ENCODE assay signal across 15 mouse cellular contexts in genomic region chr7:16633913-16634312, GRCm38 (mm10). TPM values are rescaled to one million over a fixed set of nuclear protein-coding genes. Genes with fewer than 3 reads are reported as not detected.
DNase-seq lines count a peak whose midpoint lies in the region; ATAC-seq lines count a peak whose summit lies in the region.
"Not testable (repeated sequence)": the region's sequence is repeated elsewhere in the genome, so short reads cannot be mapped to it uniquely, and the experiment has no call there.
"Had no signal": no experiment of that assay in that cellular context is flagged by ENCODE, and none has a peak within 500 bp of the region (broad histone marks: within the 10 kb centered on the region; RNA-seq: fewer than 3 reads in every experiment).

No protein-coding gene starts in this region.

- not testable (repeated sequence) for H3K36me3 ChIP-seq in embryonic facial prominence, embryonic 14.5 days (ENCODE audit: control insufficient read depth, insufficient read depth, low read length); heart, embryonic 16.5 days (ENCODE audit: control insufficient read depth, insufficient read depth); intestine, embryonic 15.5 days; liver, embryonic 12.5 days

- DNase-seq in embryonic facial prominence, embryonic 14.5 days (ENCODE audit: low spot score): peak; percentile 28

- H3K27ac ChIP-seq in embryonic facial prominence, embryonic 14.5 days (replicated peaks; ENCODE audit: low read depth, low read length); heart, embryonic 16.5 days (ENCODE audit: low read length); intestine, embryonic 15.5 days; liver, embryonic 12.5 days: not testable (repeated sequence)

- whole genome bisulfite sequencing in embryonic facial prominence, embryonic 14.5 days: 13% methylated on average over 9 of the region's 10 CpGs
- 15% methylated on average over 10 of the region's 10 CpGs for WGBS in heart, embryonic 16.5 days
- WGBS in intestine, embryonic 15.5 days: 8% methylated on average over 10 of the region's 10 CpGs
- WGBS in liver, embryonic 12.5 days (ENCODE audit: insufficient replicate concordance): 4% methylated on average over 9 of the region's 10 CpGs

- not testable (repeated sequence) for H3K9ac ChIP-seq in embryonic facial prominence, embryonic 14.5 days (ENCODE audit: low read depth, low read length); heart, embryonic 16.5 days (ENCODE audit: low read length); intestine, embryonic 15.5 days; liver, embryonic 12.5 days

- not testable (repeated sequence) for H3K9me3 ChIP-seq in embryonic facial prominence, embryonic 14.5 days (ENCODE audit: control insufficient read depth, low read length); heart, embryonic 16.5 days (replicated peaks; ENCODE audit: control insufficient read depth, low read length); intestine, embryonic 15.5 days; liver, embryonic 12.5 days (replicated peaks)

- ATAC-seq in activated CD4-positive, CD25-positive, alpha-beta regulatory T cell, adult 4 months: peak; percentile 86
- ATAC-seq in embryonic facial prominence, embryonic 14.5 days (ENCODE audit: low read depth): not testable (repeated sequence)
- peak; percentile 28; the same call in 1 of the 2 replicates for ATAC-seq in heart, embryonic 16.5 days (replicated peaks; ENCODE audit: extremely low read depth, insufficient read depth, low FRiP score)
- peak; percentile 47; the same call in 1 of the 2 replicates for ATAC-seq in intestine, embryonic 15.5 days
- peak; percentile 57 for ATAC-seq in liver, embryonic 12.5 days
- peak; percentile 78 for ATAC-seq in megakaryocyte progenitor cell, adult 5-6 weeks (replicated peaks; ENCODE audit: poor library complexity)
- ATAC-seq in neutrophil, adult 5-6 weeks (ENCODE audit: extremely low read depth, insufficient number of reproducible peaks, low FRiP score, poor library complexity, severe bottlenecking): peak; percentile 47; the same call in 1 of the 2 replicates

- not testable (repeated sequence) for H3K27me3 ChIP-seq in embryonic facial prominence, embryonic 14.5 days (replicated peaks; ENCODE audit: control insufficient read depth, insufficient read depth, low read length); heart, embryonic 16.5 days (ENCODE audit: control insufficient read depth, insufficient read depth, low read length); intestine, embryonic 15.5 days (replicated peaks); liver, embryonic 12.5 days (replicated peaks)

- not testable (repeated sequence) for H3K4me2 ChIP-seq in embryonic facial prominence, embryonic 14.5 days (ENCODE audit: low read depth, low read length); intestine, embryonic 15.5 days (replicated peaks)
- peak overlapping the region; percentile 15; the same call in 1 of the 2 replicates for H3K4me2 ChIP-seq in heart, embryonic 16.5 days (ENCODE audit: low read depth, low read length)
- H3K4me2 ChIP-seq in liver, embryonic 12.5 days: peak overlapping the region; percentile 22; the same call in 1 of the 2 replicates

- not testable (repeated sequence) for H3K4me3 ChIP-seq in embryonic facial prominence, embryonic 14.5 days (ENCODE audit: low read depth, low read length); heart, embryonic 16.5 days (ENCODE audit: low read length); intestine, embryonic 15.5 days (replicated peaks); liver, embryonic 12.5 days

- H3K4me1 ChIP-seq in embryonic facial prominence, embryonic 14.5 days (ENCODE audit: control insufficient read depth, insufficient read depth, low read length); heart, embryonic 16.5 days (ENCODE audit: control insufficient read depth, insufficient read depth, low read length); intestine, embryonic 15.5 days (replicated peaks); liver, embryonic 12.5 days: not testable (repeated sequence)

RNA-seq across cellular contexts. Expression of gene Arhgap35, which starts 19.1 kb away (rescaled TPM):
- 1 to 10 TPM; 2.1 to 2.2 TPM for polyA plus RNA-seq in activated CD4-positive, CD25-positive, alpha-beta regulatory T cell, adult 4 months (2017; shearing (Covaris generic))
- 22.0 and 23.0 TPM in 2 replicates for polyA plus RNA-seq in embryonic facial prominence, embryonic 14.5 days (2014; fragmentation: Nextera tagmentation; extraction: Ambion mirVana)
- 12.9 and 16.0 TPM in 2 replicates for polyA plus RNA-seq in heart, embryonic 16.5 days (2015; fragmentation: Nextera tagmentation; extraction: Ambion mirVana)
- polyA plus RNA-seq in intestine, embryonic 15.5 days (2015; fragmentation: Nextera tagmentation; extraction: Ambion mirVana): 10.7 and 11.4 TPM in 2 replicates
- polyA plus RNA-seq in liver, embryonic 12.5 days (2016; fragmentation: Nextera tagmentation; extraction: Ambion mirVana): 4.4 and 4.7 TPM in 2 replicates
- 9.1 and 9.2 TPM in 2 replicates for total RNA-seq in megakaryocyte progenitor cell, adult 5-6 weeks (2015)
- 4.6 and 6.7 TPM in 2 replicates for total RNA-seq in megakaryocyte progenitor cell, adult 5-6 weeks (2017)
- total RNA-seq in neutrophil, adult 5-6 weeks (2017): 9.0 and 10.9 TPM in 2 replicates

RNA-seq across cellular contexts. Expression of gene Ceacam15, which starts 41.6 kb away (rescaled TPM):
- polyA plus RNA-seq in activated CD4-positive, CD25-positive, alpha-beta regulatory T cell, adult 4 months (2017; shearing (Covaris generic)): under 1 TPM in 1 of 2 experiments, not detected in 1; 0.32 TPM
- not detected in 2 replicates for polyA plus RNA-seq in embryonic facial prominence, embryonic 14.5 days (2014; fragmentation: Nextera tagmentation; extraction: Ambion mirVana)
- 0.86 and 1.0 TPM in 2 replicates for polyA plus RNA-seq in heart, embryonic 16.5 days (2015; fragmentation: Nextera tagmentation; extraction: Ambion mirVana)
- not detected in 2 replicates for polyA plus RNA-seq in intestine, embryonic 15.5 days (2015; fragmentation: Nextera tagmentation; extraction: Ambion mirVana)
- not detected in 2 replicates for polyA plus RNA-seq in liver, embryonic 12.5 days (2016; fragmentation: Nextera tagmentation; extraction: Ambion mirVana)
- not detected in 2 replicates for total RNA-seq in megakaryocyte progenitor cell, adult 5-6 weeks (2015)
- not detected in 2 replicates for total RNA-seq in megakaryocyte progenitor cell, adult 5-6 weeks (2017)
- not detected in 2 replicates for total RNA-seq in neutrophil, adult 5-6 weeks (2017)
- total RNA-seq: forebrain, postnatal 0 days; gastrocnemius, adult 2 months; heart, adult 18-20 months; layer of hippocampus, postnatal 10 days; left cerebral cortex, postnatal 10 days; midbrain, postnatal 0 days had no signal
- polyA plus RNA-seq: forebrain, postnatal 0 days; limb, embryonic 14.5 days; midbrain, postnatal 0 days; neural tube, embryonic 13.5 days had no signal
